Mouse (Mus musculus): ENCODE results near the gene Gm17409.

Gm17409 gene

GRCm38 (mm10) chr2:58469816-58470215, at the start of gene Gm17409:
Gm17409 (plus strand) TSS chr2:58470116.
- no peak for DNase-seq

GRCm38 (mm10) chr2:58423319-58423718, 46.6 kb upstream of the Gm17409 start:
- DNase-seq: no peak

DNA sequence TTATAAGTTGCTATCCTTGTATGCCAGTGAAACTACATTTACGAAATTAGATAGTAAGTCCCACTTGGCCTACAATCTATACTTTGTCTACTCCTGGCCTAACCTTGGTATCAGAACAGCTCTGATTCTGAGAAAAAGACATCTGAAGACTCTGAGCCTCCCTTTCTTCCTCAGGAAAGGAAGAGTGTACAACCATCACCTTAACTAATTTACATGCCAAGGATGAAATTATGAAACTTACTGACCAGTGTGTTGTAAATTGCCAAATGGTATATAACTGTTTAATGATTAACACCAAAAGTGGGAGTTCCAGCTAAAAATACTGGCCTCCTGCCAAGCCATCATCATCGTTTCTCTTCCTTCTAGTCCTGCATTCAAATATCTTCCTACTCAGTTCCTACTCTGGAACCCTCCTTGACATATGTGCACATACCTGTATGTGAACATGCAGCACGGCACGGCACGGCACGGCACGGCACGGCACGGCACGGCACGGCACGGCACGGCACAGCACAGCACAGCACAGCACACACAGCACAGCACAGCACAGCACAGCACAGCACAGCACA, 44.4 kb upstream of the Gm17409 start:
- no peak for DNase-seq

- DNase-seq: no peak
Measured at GRCm38 (mm10) chr2:58432211-58432610, 37.7 kb upstream of the Gm17409 start.

- no peak for DNase-seq
Measured at GRCm38 (mm10) chr2:58433317-58433716, 36.6 kb upstream of the Gm17409 start.

- no peak for DNase-seq
Measured at GRCm38 (mm10) chr2:58434438-58434837, 35.5 kb upstream of the Gm17409 start.

DNA sequence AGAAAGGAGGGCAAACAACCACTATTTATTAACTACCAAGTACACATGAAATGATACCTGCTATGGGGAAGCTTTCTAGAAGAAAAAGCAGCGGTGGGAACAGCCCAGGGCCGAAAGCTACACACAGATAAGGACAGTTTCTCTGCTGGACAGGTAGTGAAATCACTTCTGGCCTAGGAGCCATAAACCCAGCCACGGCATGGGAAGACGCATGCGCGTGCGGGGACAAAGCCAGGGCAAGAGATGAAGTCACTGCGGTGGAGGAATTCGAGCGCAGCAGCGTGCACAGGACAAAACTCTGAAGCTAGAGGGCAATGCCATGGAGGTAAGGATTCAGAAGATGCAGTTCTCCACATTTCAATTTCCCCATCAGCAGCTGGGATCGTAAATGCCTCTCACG, 34.4 kb upstream of the Gm17409 start:
- no peak for DNase-seq

GRCm38 (mm10) chr2:58436911-58437310, 33.0 kb upstream of the Gm17409 start:
- DNase-seq: no peak

DNA sequence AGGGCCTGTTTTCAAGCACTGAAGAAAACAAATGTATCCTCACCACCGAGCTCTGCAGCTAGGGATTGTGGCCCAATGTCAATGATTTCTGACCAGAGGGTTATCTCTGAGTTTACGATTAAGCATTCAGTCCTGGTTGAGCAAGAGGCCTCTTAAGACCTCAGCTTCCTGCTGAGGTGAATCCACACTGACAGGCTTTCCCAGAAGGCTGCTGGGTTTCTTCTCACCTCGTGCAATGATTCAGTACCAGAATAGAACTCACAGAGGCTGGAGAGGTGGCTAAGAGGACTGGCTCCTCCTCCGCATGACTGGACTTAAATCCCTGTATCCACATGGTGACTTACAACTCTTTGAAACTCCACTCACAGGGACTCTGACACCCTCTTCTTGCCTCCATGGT, 26.8 kb upstream of the Gm17409 start:
- DNase-seq: no peak

GRCm38 (mm10) chr2:58447001-58447400, 22.9 kb upstream of the Gm17409 start:
- no peak for DNase-seq

- DNase-seq: no peak
Measured at GRCm38 (mm10) chr2:58454095-58454865, 15.6 kb upstream of the Gm17409 start.

DNA sequence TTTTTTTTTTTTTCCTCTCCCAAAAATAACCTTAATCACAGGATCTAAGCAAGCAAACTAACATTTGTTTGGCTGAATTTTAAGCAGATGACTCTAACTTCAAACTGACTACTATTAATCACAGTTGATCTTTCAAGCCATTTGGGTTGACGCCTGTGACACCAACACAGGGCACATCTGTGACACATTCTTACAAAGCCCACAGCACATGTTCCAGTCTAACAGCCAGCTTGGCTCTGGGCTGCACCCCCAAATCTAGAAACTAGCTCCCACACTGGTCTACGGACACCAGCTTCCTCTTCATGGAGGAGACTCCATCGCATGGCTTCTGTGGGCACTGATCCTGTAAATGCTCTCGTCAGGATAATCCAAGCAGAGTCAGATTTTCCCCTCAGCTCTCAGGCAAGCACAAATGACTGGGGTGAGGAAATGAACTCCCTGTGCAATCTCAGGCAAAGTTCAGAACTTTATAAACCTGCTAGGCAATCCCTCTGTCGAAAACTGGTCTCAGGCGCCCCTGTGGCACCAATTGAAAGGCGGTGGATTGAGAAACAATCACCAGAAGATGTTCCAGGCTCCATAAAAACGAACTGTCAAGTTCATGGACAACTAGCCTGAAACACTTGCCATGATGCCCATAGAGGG, 13.0 kb upstream of the Gm17409 start:
- DNase-seq: no peak

- DNase-seq: no peak
Measured at GRCm38 (mm10) chr2:58457488-58457865, 12.4 kb upstream of the Gm17409 start.

DNA sequence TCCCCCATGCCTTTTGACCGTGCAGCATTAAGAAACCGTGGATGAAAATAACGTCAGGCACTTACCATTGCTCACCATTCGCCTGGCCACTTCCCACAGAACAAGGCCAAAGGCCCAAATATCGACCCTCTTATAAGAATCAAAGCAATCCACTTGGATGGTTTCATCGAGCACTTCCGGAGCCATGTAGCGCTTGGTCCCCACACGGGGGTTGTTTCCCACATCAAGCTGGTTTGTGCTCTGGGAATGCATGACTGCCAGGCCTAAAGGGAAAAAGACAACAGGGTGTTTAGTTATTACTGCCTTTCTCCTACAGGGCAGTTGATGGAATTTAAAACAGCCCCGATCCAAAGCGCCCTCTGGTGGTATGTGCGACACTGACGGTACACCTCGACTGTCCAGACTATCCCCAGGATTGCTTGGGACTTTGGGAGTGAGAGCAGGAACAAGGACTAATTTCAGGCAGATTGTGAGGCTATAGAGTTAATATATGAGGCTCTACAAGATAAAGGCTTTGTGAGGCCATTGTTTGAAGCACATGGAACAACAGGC, 11.0 kb upstream of the Gm17409 start:
- DNase-seq: no peak

DNA sequence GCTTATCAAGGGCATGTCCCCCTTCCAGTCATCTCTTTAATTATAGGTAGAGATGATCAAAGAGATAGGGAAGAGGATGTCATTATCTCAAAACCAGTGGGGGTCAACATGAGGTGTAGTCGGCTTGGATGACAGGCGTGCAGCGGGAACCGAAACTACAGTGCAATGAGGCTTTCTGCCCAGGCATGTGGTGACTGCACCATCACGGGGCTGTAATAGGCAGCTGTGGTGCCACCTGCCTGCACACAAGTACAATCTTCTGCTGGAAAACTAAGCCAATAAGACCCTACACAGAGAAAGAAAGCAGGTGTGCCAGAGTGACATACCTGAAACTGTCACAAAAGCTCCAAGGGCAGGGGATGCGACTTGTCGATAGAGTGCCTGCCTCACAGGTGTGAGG, 374 bp downstream of the Gm17409 start:
- no peak for DNase-seq

GRCm38 (mm10) chr2:58475578-58475977, 5.7 kb downstream of the Gm17409 start:
- no peak for DNase-seq

DNA sequence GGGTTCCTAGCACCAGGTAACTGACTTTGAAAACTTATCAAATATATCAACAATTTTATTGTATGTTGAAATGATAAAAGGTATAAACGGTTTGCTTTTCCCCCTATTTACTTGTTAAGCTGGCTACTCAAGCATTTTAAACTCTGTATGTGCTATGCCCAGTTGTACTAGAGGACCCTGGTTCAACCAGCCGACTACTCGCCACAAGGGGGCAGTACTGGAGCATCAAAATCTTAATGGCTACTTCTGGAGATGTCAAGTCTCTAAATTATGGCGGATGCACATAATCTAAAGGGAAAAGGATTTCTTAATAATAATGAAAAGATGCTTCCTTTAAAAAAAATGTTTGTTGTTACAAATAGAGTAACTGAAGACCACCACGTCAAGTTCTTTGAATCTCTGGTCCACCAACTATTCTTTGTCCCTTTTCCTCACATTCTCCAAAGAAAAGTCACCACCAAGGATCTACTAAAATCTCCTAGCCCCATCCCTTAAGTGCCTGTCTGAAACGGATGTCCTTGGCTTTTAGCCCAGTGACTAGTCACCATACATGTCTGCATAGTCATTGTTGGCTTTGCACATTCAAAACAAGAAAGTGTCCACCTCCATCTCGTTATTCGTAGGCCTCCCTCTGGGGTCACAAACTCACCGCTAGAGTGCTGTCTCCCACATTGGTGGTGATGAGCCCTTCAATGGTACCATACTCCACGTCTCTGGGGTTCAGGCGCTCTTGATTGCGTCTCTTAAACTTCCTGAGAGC, 7.2 kb downstream of the Gm17409 start:
- DNase-seq: peak; percentile 92

DNA sequence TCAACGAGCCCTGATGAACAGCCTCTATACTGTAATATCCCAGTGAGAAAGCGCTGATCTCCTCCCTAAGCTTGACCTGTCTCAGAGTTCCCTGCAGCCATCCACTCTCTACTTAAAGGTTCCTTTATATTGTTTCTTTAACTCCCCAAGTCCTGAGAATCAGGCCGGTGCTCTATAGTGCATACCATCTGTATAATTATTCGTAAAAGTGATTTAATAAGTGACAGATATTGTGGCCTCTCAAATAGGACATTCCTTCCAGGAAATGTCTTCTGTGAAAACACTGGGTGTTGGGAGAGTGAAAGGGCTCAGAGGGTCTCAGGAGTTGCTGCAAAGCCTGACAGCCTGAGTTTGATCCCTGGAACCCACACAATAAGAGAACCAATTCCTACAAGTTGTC, 8.2 kb downstream of the Gm17409 start:
- DNase-seq: no peak

DNA sequence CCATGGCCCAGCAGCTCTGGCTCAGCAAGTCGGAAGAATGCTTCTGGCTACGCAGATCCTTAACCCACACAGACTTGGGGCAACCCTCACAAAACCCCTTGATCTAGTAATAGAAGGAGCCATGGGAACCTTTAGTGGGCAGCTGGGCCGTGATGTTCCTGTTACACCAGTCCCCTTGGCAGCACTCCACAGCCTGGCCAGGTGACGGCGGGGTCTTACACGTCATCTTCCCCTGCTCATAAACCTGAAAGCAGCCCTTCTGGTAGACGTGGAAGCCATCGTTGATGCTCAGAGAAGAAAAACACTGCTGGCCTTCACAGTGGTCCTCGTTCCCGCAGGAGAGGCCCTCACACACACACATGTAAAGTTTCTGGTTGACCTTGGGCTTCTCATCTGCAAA, 9.6 kb downstream of the Gm17409 start:
- no peak for DNase-seq

GRCm38 (mm10) chr2:58480764-58481163, 10.8 kb downstream of the Gm17409 start:
- DNase-seq: no peak

GRCm38 (mm10) chr2:58481450-58482100, 11.7 kb downstream of the Gm17409 start:
- DNase-seq: no peak

GRCm38 (mm10) chr2:58484284-58484965, 14.5 kb downstream of the Gm17409 start:
- no peak for DNase-seq
